Mouse (Mus musculus) left cerebral cortex, postnatal 36 days (tissue): ENCODE measurements at regions not wholly inside any gene's neighbourhood (a gene's known extent, or its start where the extent isn't known, plus 50 kb on each side); places are given as distances from the start of the nearest gene placed in this dataset.
A peak's percentile ranks its signal among the peaks of the same experiment; 100 is the strongest.

ENCODE experiments used
- DNase-seq, 2 experiments: peaks; one replicate each; pipeline ENCODE4 v3.0.0; 2021 to 2022; ENCODE audit warnings: low spot score in 2 of 2, mixed read lengths in 1 of 2
- intact Hi-C: fragments of 180-260 bp; cut with DNase I; formaldehyde crosslinking; loops from one replicate; pipeline ENCODE4 v1.15.1; 2025

- no peak for DNase-seq
- intact Hi-C loops = no loop called here
Measured at GRCm38 (mm10) chr14:24871392-24871998, 384.6 kb downstream of the Rps24 start.

GRCm38 (mm10) chr14:24872931-24873330 is 386.0 kb downstream of the Rps24 start:
- intact Hi-C loops = no loop called here
- no peak for DNase-seq

GRCm38 (mm10) chr14:24873406-24873805 is 386.5 kb downstream of the Rps24 start:
- no peak for DNase-seq
- intact Hi-C loops = no loop called here

- DNase-seq = no peak
- intact Hi-C loops = no loop called here
Measured at GRCm38 (mm10) chr14:24874426-24875155, 387.7 kb downstream of the Rps24 start.

- intact Hi-C loops = no loop called here
- DNase-seq = no peak
Measured at GRCm38 (mm10) chr14:24875156-24875545, 388.2 kb downstream of the Rps24 start.

- DNase-seq = no peak
- intact Hi-C loops = loop anchor here (2.0 kb wide), 1 partner anchor 65 kb away; no protein-coding TSS in a partner anchor
Measured at GRCm38 (mm10) chr14:24875934-24876333, 389.0 kb downstream of the Rps24 start.

GRCm38 (mm10) chr14:24876508-24876907 is 389.6 kb downstream of the Rps24 start:
- no peak for DNase-seq
- intact Hi-C loops = loop anchor here (2.0 kb wide), 1 partner anchor 64 kb away; no protein-coding TSS in a partner anchor

- DNase-seq = no peak
- intact Hi-C loops = loop anchor here (2.0 kb wide), 1 partner anchor 63 kb away; no protein-coding TSS in a partner anchor
Measured at GRCm38 (mm10) chr14:24877853-24878252, 390.9 kb downstream of the Rps24 start.

GRCm38 (mm10) chr14:24886164-24886563 is 399.2 kb downstream of the Rps24 start:
- intact Hi-C loops = no loop called here
- DNase-seq = no peak

- no peak for DNase-seq
- intact Hi-C loops = no loop called here
Measured at GRCm38 (mm10) chr14:24886896-24887421, 400.0 kb downstream of the Rps24 start.

GRCm38 (mm10) chr14:24890856-24891255 is 403.9 kb downstream of the Rps24 start:
- intact Hi-C loops = loop anchor here (10.0 kb wide), 1 partner anchor 564 kb away; the partner anchor contains the start of gene Zmiz1
- DNase-seq = no peak

- no peak for DNase-seq
- intact Hi-C loops = loop anchor here (10.0 kb wide), 1 partner anchor 560 kb away; the partner anchor contains the start of gene Zmiz1
Measured at GRCm38 (mm10) chr14:24895196-24895595, 408.3 kb downstream of the Rps24 start.

GRCm38 (mm10) chr14:24896681-24897080 is 409.8 kb downstream of the Rps24 start:
- DNase-seq = no peak
- intact Hi-C loops = loop anchor here (10.0 kb wide), 1 partner anchor 558 kb away; the partner anchor contains the start of gene Zmiz1

- intact Hi-C loops = no loop called here
- peak in 1 of 2 experiments; percentile 32 for DNase-seq
Measured at GRCm38 (mm10) chr14:24900501-24901179, 413.7 kb downstream of the Rps24 start.

- intact Hi-C loops = no loop called here
Measured at GRCm38 (mm10) chr14:24901726-24902125, 414.8 kb downstream of the Rps24 start.

GRCm38 (mm10) chr14:24902870-24903269 is 415.9 kb downstream of the Rps24 start:
- intact Hi-C loops = no loop called here
- DNase-seq = no peak

More at GRCm38 (mm10) chr14:24901726-24902125, 414.8 kb downstream of the Rps24 start:
- no peak for DNase-seq

GRCm38 (mm10) chr14:24904712-24905111 is 417.8 kb downstream of the Rps24 start:
- DNase-seq = no peak
- intact Hi-C loops = no loop called here

- no peak for DNase-seq
- intact Hi-C loops = no loop called here
Measured at GRCm38 (mm10) chr14:24906916-24907315, 420.0 kb downstream of the Rps24 start.

- intact Hi-C loops = no loop called here
- DNase-seq = no peak
Measured at GRCm38 (mm10) chr14:24908377-24908776, 421.5 kb downstream of the Rps24 start.

GRCm38 (mm10) chr14:24911621-24912020 is 424.7 kb downstream of the Rps24 start:
- intact Hi-C loops = no loop called here
- peak; percentile 71 to 75 for DNase-seq
